Mouse (Mus musculus): ENCODE results near the gene Lrrc57.

DNA sequence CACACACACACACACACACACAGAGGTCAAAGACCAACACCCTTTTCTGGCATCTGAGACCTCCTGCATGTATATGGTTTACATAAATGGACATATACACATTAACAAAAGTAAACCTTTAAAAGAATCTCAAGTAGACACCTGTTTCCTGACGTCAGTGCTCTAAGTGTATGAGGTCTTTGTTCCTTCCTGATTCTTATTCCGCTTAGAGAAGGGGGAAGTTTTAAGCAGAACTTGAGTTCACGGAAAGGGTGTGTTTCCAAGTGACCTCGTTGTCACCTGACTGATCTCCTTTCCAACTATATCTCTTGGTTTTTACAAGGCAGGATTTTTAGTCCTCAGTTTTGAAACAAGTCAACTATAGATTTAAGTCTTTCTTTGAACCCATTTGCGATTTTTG is 31.0 kb downstream of the Lrrc57 start:
- TF ChIP-seq CTCF (IDR thresholded peaks at IDR 0.05; ENCODE audit: low read depth) (no peak), EP300 (IDR thresholded peaks at IDR 0.05; ENCODE audit: low read depth) (no peak)

Measured in liver, embryonic 14.5 days (tissue).